Mouse (Mus musculus): ENCODE results near the gene Gm10192.
"Not testable (repeated sequence)": the region's sequence is repeated elsewhere in the genome, so short reads cannot be mapped to it uniquely, and the experiment has no call there.

The Gm10192 gene

DNA sequence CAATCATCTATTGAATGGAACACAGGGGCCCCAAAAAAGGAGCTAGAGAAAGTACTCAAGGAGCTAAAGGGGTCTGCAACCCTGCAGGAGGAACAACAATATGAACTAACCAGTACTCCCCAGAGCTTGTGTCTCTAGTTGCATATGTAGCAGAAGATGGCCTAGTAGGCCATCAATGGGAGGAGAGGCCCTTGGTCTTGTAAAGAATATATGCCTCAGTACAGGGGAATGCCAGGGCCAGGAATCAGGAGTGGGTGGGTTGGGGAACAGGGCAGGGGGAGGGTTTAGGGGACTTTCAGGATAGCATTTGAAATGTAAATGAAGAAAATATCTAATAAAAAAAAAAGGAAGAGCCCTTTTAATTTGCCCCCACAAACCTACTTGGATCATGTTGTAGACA, at the start of gene Gm10192:
Gene Gm10192 (minus strand): TSS at position 101 of the 400 bp plus-strand sequence.
- DNase-seq: not testable (repeated sequence)

DNA sequence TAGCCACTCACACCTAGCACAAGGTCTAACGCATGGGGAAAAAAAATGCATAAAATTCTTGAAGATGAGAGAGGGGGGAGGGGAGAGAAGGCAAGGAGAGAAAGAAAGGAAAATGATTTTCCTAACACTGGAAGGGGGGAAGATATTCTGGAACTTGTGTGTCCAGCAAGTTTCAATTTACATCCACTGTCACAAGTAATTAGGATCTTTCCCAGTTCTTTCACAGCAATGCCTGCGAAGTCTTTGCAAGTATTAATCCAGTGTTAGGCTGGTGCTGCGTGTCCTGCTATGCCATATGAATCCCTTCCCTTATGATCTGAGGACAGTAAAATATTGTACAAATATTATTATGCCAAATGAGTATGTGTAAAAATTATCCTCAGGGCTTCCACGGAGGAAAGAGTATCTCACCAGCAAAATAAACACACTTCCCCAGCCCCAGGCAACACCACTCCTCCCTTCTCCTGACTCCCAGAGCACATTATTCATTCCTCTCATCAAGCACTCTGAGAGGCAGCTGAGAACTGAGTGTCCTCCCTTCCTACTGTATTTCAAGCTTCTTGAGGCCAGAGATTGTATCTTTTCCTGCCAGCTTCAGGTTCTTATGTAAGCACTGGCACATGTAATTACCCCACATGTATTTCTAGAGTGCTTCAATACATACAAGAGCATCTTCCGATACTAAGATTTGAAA, 47.6 kb upstream of the Gm10192 start:
- no peak for DNase-seq

DNA sequence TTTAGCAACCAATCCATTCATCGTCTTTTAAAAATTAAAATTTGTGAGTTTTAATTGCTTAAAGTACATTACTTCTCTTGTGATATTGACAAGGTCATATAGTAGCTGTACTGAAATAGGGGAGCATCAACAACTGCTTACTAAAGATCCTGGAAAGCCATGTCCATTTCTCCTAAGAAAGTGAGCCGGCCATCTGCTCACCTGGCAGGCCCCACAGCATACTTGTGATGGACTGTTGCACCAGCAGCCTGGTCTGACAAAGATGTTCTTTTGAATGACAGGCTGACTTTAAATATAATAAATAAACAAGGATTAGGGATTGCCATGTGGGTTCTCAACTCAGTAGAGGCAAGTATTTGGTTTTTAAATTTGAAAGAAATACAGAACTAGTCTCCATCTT, 36.7 kb upstream of the Gm10192 start:
- DNase-seq: no peak

DNA sequence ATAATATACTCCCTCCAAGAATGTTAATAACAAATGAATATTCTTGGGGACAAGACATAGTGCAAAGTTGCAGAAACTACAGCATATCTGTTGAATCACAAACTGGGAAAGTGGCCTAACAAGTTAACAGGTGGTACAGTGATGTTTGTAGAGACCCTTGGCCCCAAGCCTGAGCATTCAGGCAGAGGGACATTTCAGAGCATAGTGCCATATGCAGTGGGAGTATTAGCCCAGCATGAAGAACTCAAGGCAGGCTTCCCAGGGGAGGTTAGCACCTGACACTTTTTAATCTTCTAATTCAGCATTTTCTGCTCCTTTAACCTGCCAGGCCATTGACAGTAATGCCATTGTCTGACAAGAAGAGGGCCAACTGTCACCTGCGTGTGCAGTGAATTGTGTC, 34.9 kb upstream of the Gm10192 start:
- no peak for DNase-seq

DNA sequence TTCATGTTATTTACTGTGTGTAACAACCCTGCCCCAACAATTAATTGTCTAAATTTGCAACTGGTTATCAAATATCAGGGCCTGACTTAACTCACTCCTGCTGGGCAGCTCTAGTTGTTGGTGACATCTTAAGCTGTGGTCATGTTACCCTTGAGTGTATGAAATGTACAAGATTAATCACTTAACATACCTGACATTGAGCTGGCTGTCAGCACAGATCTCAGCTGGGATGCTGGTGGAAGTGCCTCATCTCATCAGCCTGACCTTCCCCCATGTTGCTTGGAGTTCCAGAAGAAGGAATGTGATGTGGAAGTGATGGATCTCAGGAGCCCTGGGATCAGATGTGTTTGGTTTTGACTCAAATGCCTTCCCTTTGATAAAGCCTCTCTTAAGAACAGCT, 29.5 kb upstream of the Gm10192 start:
- no peak for DNase-seq

DNA sequence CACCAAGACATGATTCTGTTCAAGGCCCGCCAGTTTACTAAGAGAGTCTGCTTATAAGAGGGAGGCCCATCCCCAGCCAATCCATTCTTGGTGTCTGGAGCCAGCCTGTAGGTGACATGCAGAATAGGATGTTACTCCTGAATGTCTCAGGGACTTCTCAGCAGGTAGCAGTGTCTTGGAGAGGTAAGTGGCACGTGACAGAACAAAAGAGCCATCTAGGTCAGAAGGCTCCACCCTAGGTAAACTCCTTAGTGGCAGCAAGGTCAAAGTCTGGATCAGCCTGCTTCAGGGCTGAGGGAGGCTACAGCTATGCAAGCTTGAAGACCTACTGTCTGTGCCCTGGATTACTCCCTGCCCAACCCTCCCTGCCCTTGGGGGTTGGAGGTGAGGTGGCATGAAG, 20.0 kb upstream of the Gm10192 start:
- DNase-seq: not testable (repeated sequence)

DNA sequence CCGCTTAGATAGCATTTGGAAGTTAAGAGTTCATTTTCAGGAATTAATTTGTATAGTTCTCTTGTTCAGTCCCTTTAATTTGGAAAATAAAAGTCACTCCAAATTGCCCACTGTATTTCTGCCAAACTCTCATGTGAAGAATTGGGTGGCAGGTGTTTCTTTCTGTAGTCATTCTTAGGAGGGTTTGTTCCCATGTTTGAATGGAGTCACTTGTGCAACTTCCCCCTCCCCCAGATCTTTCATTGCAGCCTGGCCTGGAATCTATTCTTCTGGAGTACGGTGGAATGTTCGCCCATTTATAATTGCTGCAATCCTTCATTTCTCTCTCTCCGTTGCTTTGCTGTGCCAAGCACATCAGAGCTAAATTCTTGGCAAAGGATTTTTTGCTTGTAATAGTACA, 10.2 kb upstream of the Gm10192 start:
- DNase-seq: no peak

DNA sequence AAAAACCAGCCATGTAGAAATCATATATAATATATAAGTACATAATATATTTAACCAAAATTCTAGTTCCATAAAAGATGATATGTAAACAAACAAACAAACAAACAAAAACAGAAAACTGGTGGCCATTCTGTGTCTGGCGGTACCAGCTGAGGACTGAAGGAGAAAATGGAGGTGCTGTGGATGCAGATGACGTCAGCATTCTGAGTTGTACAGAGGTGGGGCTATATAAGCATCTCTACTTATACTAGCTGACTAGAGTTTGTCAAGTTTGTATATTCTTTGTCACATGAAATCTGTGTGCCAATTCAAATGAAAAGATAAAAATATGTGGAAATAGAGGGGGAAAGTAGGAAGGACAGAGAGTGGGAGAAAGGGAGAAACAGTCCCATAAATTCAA, 9.6 kb upstream of the Gm10192 start:
- no peak for DNase-seq

DNA sequence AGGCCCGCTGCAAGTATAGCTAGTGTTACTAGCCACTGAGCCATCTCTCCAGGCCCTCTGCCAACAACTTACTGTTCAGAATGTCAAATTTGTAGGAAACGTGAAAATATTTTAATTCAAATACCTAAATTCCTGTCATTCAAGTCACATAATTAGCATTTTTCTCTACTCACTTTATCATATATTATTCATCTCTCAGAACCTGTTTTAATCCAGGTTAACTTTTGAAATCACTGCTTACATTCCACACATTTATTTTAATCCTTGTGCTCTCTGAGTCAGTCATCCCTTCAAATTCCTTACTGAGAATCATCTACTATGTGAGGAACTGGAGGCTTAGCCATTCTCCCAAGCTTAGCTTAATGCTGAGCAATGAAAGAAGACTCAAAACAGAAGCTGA, 2.6 kb downstream of the Gm10192 start:
- no peak for DNase-seq

DNA sequence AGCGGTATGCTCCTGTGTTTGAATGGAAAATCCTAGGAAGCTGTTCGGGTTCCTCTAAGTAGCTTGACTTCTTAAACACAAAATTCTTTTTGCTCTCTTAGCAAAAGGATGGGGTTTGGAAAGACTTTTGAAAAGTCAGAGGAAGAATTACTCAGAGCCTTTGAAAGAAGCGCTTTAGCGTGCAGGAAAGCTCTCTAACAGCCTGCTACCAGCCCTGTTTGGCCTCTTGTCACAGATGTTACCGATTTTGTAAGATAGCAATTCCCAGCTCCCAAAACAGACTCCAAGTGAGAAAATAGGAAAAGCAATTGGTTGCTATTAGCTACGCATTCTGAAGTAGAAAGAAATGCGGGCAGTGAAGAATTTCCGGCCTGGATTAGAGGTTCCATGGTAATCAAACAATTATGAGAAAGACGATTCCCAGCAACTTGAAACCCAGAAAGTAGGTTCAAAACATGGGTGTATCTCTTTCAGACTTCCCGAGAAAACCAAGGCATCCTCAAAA, 26.1 kb downstream of the Gm10192 start:
- no peak for DNase-seq

DNA sequence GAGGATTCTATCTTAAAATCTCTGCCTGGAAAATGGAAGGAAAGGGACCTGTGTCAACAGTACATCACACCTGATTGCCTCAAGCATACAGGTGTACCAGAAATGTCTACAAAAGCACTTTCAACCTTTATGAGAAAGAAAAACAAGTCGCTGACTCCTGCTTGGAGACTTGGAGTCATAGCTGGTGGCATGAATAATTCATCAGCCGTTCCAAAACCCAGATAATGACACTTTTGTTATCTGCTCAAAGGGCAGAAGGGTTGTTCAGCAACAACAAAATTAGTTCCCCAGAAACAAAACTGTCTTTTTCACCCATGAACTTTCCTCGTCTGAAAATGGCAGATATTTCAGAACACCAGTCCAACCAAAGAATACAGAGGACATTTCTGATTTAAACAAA, 26.9 kb downstream of the Gm10192 start:
- no peak for DNase-seq

DNA sequence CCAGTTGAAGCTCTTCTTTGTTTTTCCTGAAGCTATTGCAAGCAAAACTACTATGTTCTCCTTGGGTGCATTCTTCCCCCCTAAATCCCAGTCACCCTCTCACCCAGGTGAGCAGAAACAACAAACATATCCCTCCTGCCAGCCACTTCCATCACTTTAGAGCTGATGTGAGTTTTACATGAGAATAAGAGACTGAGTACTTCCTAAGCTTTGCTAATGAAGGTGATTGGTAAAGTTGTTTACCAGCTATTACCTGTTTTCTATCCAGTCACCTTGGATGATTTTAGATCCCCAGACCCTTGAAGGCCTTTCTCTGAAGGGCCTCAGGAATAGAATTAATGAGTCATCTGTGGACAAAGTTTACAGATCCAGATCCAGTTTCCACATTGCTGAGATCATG, 29.4 kb downstream of the Gm10192 start:
- DNase-seq: no peak

DNA sequence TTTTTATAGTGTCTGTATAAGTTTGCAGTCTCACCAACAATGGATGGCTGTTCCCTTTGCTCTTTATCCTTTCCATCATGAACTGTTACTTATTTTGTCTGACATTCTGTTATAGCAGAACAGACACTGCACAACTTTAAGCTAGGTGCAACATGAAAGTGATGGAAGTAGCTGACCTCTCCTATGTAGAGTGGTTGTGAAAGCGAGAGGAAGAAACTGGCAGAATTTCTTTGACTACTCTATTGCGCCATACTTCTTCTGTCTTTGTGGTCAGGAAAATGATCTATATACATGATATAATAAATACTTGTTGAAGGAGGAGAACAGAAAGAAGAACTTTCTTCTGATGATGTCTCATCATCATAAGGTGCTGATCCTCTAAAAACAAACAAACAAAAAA, 40.5 kb downstream of the Gm10192 start:
- DNase-seq: no peak

All from right cerebral cortex, postnatal 4 days (tissue).